Mouse (Mus musculus): ENCODE data around the gene Arhgap23. TPM values are rescaled to one million over a fixed set of nuclear protein-coding genes. Genes with fewer than 3 reads are reported as not detected.

The Arhgap23 gene
- polyA plus RNA-seq, 2 experiments, result 9.8 to 28.9 TPM

DNA sequence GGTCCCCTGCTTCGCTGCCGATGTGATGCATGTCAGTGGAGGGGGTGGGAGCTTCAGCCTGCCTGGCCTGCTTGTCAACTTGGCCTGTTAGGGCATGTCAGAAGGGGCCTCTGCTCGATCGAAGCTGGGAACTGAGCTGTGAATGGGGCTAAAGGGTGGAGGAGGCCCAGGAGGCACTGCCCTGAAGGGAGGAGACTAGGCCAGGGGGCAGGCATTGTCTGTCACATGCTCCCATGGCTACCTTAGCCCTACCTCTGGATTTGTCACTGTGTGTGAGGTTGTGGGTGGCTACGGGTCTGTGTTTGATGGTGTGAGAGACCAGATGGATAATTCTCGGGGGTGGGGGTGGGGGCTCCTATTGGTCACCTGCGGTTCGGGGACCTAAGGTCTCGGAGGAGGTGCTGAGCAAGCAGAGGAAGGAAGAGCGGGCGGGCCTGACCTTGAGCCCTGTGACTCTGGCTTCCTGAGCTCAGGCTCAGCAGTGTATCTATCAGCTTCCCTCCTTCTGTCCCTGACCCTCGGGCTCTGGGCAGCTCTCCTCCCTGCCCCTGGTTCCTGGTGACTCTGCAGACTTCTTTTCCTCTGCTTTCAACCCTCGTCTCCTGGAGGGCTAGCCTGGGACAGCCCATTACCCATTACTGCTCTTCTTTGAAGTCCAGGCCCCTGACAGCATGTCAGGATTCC, 20.6 kb downstream of the Arhgap23 start:
- ATAC-seq (ENCODE audit: low FRiP score, low read depth), result no peak

DNA sequence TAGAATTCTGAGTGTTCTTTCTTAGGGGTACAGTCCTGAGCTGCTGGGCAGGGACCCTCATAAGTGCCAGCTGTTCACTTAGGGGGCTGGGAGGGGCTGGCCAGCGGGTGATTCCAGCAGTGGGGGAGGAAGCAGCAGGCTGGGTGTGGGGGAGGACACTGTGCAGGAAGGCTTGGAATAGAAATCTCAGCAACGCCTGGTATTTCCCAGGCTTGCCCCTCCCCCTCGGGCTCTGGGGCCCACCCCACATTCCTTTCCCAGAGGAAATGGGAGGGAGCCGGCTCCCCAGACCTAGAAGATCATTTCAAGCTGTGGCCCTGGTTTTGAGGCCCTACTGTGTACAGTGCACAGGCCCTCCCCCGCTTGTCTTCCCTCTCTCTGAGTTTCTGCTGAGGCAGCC, 22.4 kb downstream of the Arhgap23 start:
- no peak overlapping the region for H3K4me3 ChIP-seq (replicated peaks; ENCODE audit: low read length)
- H3K4me1 ChIP-seq (ENCODE audit: control insufficient read depth, insufficient read depth, low read length), result peaks cover 62% of the 10 kb centered on the region
- peak; percentile 85 for DNase-seq (ENCODE audit: low spot score)
- peak overlapping the region; percentile 76 for H3K27ac ChIP-seq (replicated peaks; ENCODE audit: low read depth, low read length)
- no peaks in the 10 kb centered on the region for H3K27me3 ChIP-seq (ENCODE audit: control insufficient read depth, insufficient read depth, low read length)
- no peak for TF ChIP-seq POLR2A (IDR thresholded peaks at IDR 0.05; ENCODE audit: borderline replicate concordance, extremely low read depth, insufficient read depth, insufficient read length)
- H3K36me3 ChIP-seq (ENCODE audit: control insufficient read depth, insufficient read depth, low read length), result no peaks in the 10 kb centered on the region; the same call in 1 of the 2 replicates
- H3K9ac ChIP-seq (ENCODE audit: low read depth, low read length, severe bottlenecking), result no peak overlapping the region
- H3K4me2 ChIP-seq (replicated peaks; ENCODE audit: low read depth, low read length, severe bottlenecking), result 0 out of 2 replicates have a peak overlapping the region, but pooled peaks have one; percentile 17
- 4% methylated on average over 5 of the region's 5 CpGs for WGBS
- no peaks in the 10 kb centered on the region for H3K9me3 ChIP-seq (ENCODE audit: control insufficient read depth, low read length)
- ATAC-seq (ENCODE audit: low FRiP score, low read depth), result peak; percentile 49; the same call in 1 of the 2 replicates

More for the DNA sequence above, 20.6 kb downstream of the Arhgap23 start:
- WGBS, result 59% methylated on average over 13 of the region's 13 CpGs
- H3K4me1 ChIP-seq (ENCODE audit: control insufficient read depth, insufficient read depth, low read length), result peaks cover 45% of the 10 kb centered on the region
- H3K27ac ChIP-seq (replicated peaks; ENCODE audit: low read depth, low read length), result peak overlapping the region; percentile 10; the same call in 1 of the 2 replicates
- H3K9me3 ChIP-seq (ENCODE audit: control insufficient read depth, low read length), result no peaks in the 10 kb centered on the region
- no peaks in the 10 kb centered on the region for H3K27me3 ChIP-seq (ENCODE audit: control insufficient read depth, insufficient read depth, low read length)
- H3K9ac ChIP-seq (ENCODE audit: low read depth, low read length, severe bottlenecking), result no peak overlapping the region
- no peak for TF ChIP-seq POLR2A (IDR thresholded peaks at IDR 0.05; ENCODE audit: borderline replicate concordance, extremely low read depth, insufficient read depth, insufficient read length)
- no peak for DNase-seq (ENCODE audit: low spot score)
- no peaks in the 10 kb centered on the region; the same call in 1 of the 2 replicates for H3K36me3 ChIP-seq (ENCODE audit: control insufficient read depth, insufficient read depth, low read length)
- no peak overlapping the region for H3K4me2 ChIP-seq (replicated peaks; ENCODE audit: low read depth, low read length, severe bottlenecking)
- H3K4me3 ChIP-seq (replicated peaks; ENCODE audit: low read length), result no peak overlapping the region

GRCm38 (mm10) chr11:97438868-97439267, 23.5 kb downstream of the Arhgap23 start:
- Histone ChIP-seq H3K4me2 (replicated peaks; ENCODE audit: low read depth, low read length, severe bottlenecking) (no peak overlapping the region), H3K9ac (ENCODE audit: low read depth, low read length, severe bottlenecking) (no peak overlapping the region), H3K36me3 (ENCODE audit: control insufficient read depth, insufficient read depth, low read length) (peaks cover under 1% of the 10 kb centered on the region), H3K27ac (replicated peaks; ENCODE audit: low read depth, low read length) (no peak overlapping the region; the same call in 1 of the 2 replicates), H3K4me3 (replicated peaks; ENCODE audit: low read length) (no peak overlapping the region), H3K4me1 (ENCODE audit: control insufficient read depth, insufficient read depth, low read length) (peaks cover 65% of the 10 kb centered on the region), H3K9me3 (ENCODE audit: control insufficient read depth, low read length) (no peaks in the 10 kb centered on the region), H3K27me3 (ENCODE audit: control insufficient read depth, insufficient read depth, low read length) (no peaks in the 10 kb centered on the region)
- WGBS, result 46% methylated on average over 9 of the region's 9 CpGs
- no peak for TF ChIP-seq POLR2A (IDR thresholded peaks at IDR 0.05; ENCODE audit: borderline replicate concordance, extremely low read depth, insufficient read depth, insufficient read length)
- DNase-seq (ENCODE audit: low spot score), result no peak
- no peak for ATAC-seq (ENCODE audit: low FRiP score, low read depth)

GRCm38 (mm10) chr11:97439935-97440334, 24.6 kb downstream of the Arhgap23 start:
- ATAC-seq (ENCODE audit: low FRiP score, low read depth) (peak; percentile 47), DNase-seq (ENCODE audit: low spot score) (peak; percentile 54)
- 4% methylated on average over 13 of the region's 37 CpGs for WGBS
- Histone ChIP-seq H3K4me3 (replicated peaks; ENCODE audit: low read length) (peak overlapping the region; percentile 66), H3K9me3 (ENCODE audit: control insufficient read depth, low read length) (no peaks in the 10 kb centered on the region), H3K27me3 (ENCODE audit: control insufficient read depth, insufficient read depth, low read length) (no peaks in the 10 kb centered on the region), H3K4me1 (ENCODE audit: control insufficient read depth, insufficient read depth, low read length) (peaks cover 61% of the 10 kb centered on the region), H3K27ac (replicated peaks; ENCODE audit: low read depth, low read length) (peak overlapping the region; percentile 55), H3K4me2 (replicated peaks; ENCODE audit: low read depth, low read length, severe bottlenecking) (peak overlapping the region; percentile 83), H3K36me3 (ENCODE audit: control insufficient read depth, insufficient read depth, low read length) (peaks cover 11% of the 10 kb centered on the region), H3K9ac (ENCODE audit: low read depth, low read length, severe bottlenecking) (peak overlapping the region; percentile 73)
- TF ChIP-seq POLR2A (IDR thresholded peaks at IDR 0.05; ENCODE audit: borderline replicate concordance, extremely low read depth, insufficient read depth, insufficient read length), result 0 out of 2 replicates have a peak, but pooled peaks have one; percentile 5

- ATAC-seq (ENCODE audit: low FRiP score, low read depth) (peak; percentile 25; the same call in 1 of the 2 replicates), DNase-seq (ENCODE audit: low spot score) (no peak)
- Histone ChIP-seq H3K9me3 (ENCODE audit: control insufficient read depth, low read length) (no peaks in the 10 kb centered on the region), H3K36me3 (ENCODE audit: control insufficient read depth, insufficient read depth, low read length) (peaks cover 16% of the 10 kb centered on the region), H3K4me2 (replicated peaks; ENCODE audit: low read depth, low read length, severe bottlenecking) (peak overlapping the region; percentile 83), H3K9ac (ENCODE audit: low read depth, low read length, severe bottlenecking) (peak overlapping the region; percentile 73), H3K4me1 (ENCODE audit: control insufficient read depth, insufficient read depth, low read length) (peaks cover 57% of the 10 kb centered on the region), H3K4me3 (replicated peaks; ENCODE audit: low read length) (peak overlapping the region; percentile 66), H3K27me3 (ENCODE audit: control insufficient read depth, insufficient read depth, low read length) (no peaks in the 10 kb centered on the region), H3K27ac (replicated peaks; ENCODE audit: low read depth, low read length) (peak overlapping the region; percentile 55)
- 0 out of 2 replicates have a peak, but pooled peaks have one; percentile 7 for TF ChIP-seq POLR2A (IDR thresholded peaks at IDR 0.05; ENCODE audit: borderline replicate concordance, extremely low read depth, insufficient read depth, insufficient read length)
- 2% methylated on average over 22 of the region's 34 CpGs for WGBS
These were observed 25.1 kb downstream of the Arhgap23 start for GRCm38 (mm10) chr11:97440441-97440881.

All from limb, embryonic 14.5 days (tissue).